Mouse (Mus musculus) embryonic facial prominence, embryonic 10.5 days (tissue): ENCODE measurements around the gene Aif1. TPM values are rescaled to one million over a fixed set of nuclear protein-coding genes. Genes with fewer than 3 reads are reported as not detected.
A peak's percentile ranks its signal among the peaks of the same experiment; 100 is the strongest.
"Not testable (repeated sequence)": the region's sequence is repeated elsewhere in the genome, so short reads cannot be mapped to it uniquely, and the experiment has no call there.

Experiments
- DNase-seq: peaks from one replicate; pipeline ENCODE4 v3.0.0-alpha.2; 2017; ENCODE audit warnings: low spot score
- H3K27ac ChIP-seq: fragments of 300-500 bp; sonication (generic); replicated peaks from 2 replicates; pipeline ENCODE4 v1.5.1; 2016; ENCODE audit warnings: mild to moderate bottlenecking
- H3K27me3 ChIP-seq: fragments of 300-500 bp; sonication (generic); replicated peaks from 2 replicates; pipeline ENCODE4 v1.6.1; 2016; ENCODE audit warnings: low read depth, mild to moderate bottlenecking; ENCODE audit not compliant: poor library complexity, severe bottlenecking
- H3K36me3 ChIP-seq: fragments of 300-500 bp; sonication (generic); replicated peaks from 2 replicates; pipeline ENCODE4 v1.6.1; 2016; ENCODE audit warnings: mild to moderate bottlenecking, moderate library complexity
- H3K4me1 ChIP-seq: fragments of 300-500 bp; sonication (generic); 2 replicates; pipeline ENCODE4 v1.6.1; 2016
- H3K4me3 ChIP-seq: fragments of 300-500 bp; sonication (generic); 2 replicates; pipeline ENCODE4 v1.5.1; 2016; ENCODE audit warnings: mild to moderate bottlenecking, moderate library complexity
- H3K9me3 ChIP-seq: fragments of 300-500 bp; sonication (generic); 2 replicates; pipeline ENCODE4 v1.6.1; 2016; ENCODE audit warnings: mild to moderate bottlenecking
- WGBS: fragments of 180-500 bp; shearing (Covaris S2); methylation state at CpG from one replicate; pipeline ENCODE4 v1.1.7; 2016; 5-methylcytosine and 5-hydroxymethylcytosine counted together
- polyA plus RNA-seq: library from polyadenylated mRNA; unstranded; fragments of >200 nt; fragmentation: Nextera tagmentation; extraction: Ambion mirVana; gene quantifications from 2 replicates; pipeline ENCODE4 v1.2.1, GENCODE M21; 2016

The Aif1 gene
- polyA plus RNA-seq, 1 experiment from 2014 or later: 3.9 TPM

- Histone ChIP-seq H3K9me3 (no peaks in the 10 kb centered on the region), H3K27ac (no peak within 1 kb of the TSS), H3K4me1 (peaks cover 23% of the 10 kb centered on the region), H3K27me3 (no peaks in the 10 kb centered on the region), H3K36me3 (peaks cover 34% of the 10 kb centered on the region), H3K4me3 (peak within 1 kb of the TSS; percentile 2; the same call in 1 of the 2 replicates)
- 83% methylated on average over 15 of the region's 15 CpGs for WGBS
- no peak for DNase-seq
Observed at GRCm38 (mm10) chr17:35131500-35132173, 44.2 kb downstream of the Aif1 start, which contains the start of gene Apom. TSS of gene Apom (minus strand) at chr17:35132050.

- H3K4me1 ChIP-seq: peaks cover 23% of the 10 kb centered on the region
- peaks cover 34% of the 10 kb centered on the region for H3K36me3 ChIP-seq
- H3K4me3 ChIP-seq: 0 out of 2 replicates have a peak overlapping the region, but pooled peaks have one; percentile 2
- WGBS: 92% methylated on average over 8 of the region's 8 CpGs
- no peak overlapping the region for H3K27ac ChIP-seq
- H3K9me3 ChIP-seq: no peaks in the 10 kb centered on the region
- H3K27me3 ChIP-seq: no peaks in the 10 kb centered on the region
- no peak for DNase-seq
Observed at GRCm38 (mm10) chr17:35131038-35131437, 44.8 kb downstream of the Aif1 start.

- WGBS: 70% methylated on average over 11 of the region's 11 CpGs
- H3K4me3 ChIP-seq: no peak overlapping the region
Observed at GRCm38 (mm10) chr17:35128996-35129395, 46.9 kb downstream of the Aif1 start.

GRCm38 (mm10) chr17:35127017-35127416 is 48.9 kb downstream of the Aif1 start:
- no peak for DNase-seq
- no peaks in the 10 kb centered on the region for H3K27me3 ChIP-seq
- 71% methylated on average over 13 of the region's 13 CpGs for WGBS
- peaks cover 43% of the 10 kb centered on the region for H3K4me1 ChIP-seq
- H3K4me3 ChIP-seq: peak overlapping the region; percentile 74
- H3K36me3 ChIP-seq: peaks cover 55% of the 10 kb centered on the region
- H3K27ac ChIP-seq: peak overlapping the region; percentile 90; the same call in 1 of the 2 replicates
- no peaks in the 10 kb centered on the region for H3K9me3 ChIP-seq

More at GRCm38 (mm10) chr17:35128996-35129395, 46.9 kb downstream of the Aif1 start:
- peaks cover 35% of the 10 kb centered on the region for H3K4me1 ChIP-seq
- H3K36me3 ChIP-seq: peaks cover 45% of the 10 kb centered on the region
- no peak overlapping the region for H3K27ac ChIP-seq
- H3K9me3 ChIP-seq: no peaks in the 10 kb centered on the region
- DNase-seq: no peak
- H3K27me3 ChIP-seq: no peaks in the 10 kb centered on the region

DNA sequence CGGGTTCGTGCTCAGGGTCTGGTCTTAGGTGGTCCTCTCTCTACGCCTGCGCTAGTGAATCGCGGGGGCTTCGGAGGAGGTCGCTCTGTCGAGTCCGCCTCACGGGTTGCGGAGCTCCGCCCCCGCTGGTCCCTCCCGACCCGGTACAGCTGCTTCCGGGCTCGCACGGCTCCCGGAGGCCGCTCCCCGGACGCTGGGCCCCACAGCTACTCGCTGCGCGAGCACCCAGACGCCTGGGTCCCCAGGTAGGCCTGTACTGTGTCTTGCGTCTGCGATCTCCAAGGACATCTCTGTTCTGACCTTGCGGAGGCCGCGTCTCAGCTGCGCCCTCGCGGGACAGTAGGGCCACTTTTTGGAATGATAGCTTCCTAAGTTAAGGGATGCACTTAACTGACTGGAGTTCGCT is 49.7 kb downstream of the Aif1 start, which contains the start of gene D17H6S53E:
D17H6S53E (plus strand) TSS at position 168 of the 406 bp plus-strand sequence.
- H3K9me3 ChIP-seq: no peaks in the 10 kb centered on the region
- H3K4me1 ChIP-seq: peaks cover 43% of the 10 kb centered on the region
- peaks cover 54% of the 10 kb centered on the region for H3K36me3 ChIP-seq
- peak within 1 kb of the TSS; percentile 90 for H3K27ac ChIP-seq
- no peaks in the 10 kb centered on the region for H3K27me3 ChIP-seq
- peak within 1 kb of the TSS; percentile 74 for H3K4me3 ChIP-seq
- DNase-seq: peak; percentile 83
- WGBS: under 1% methylated on average over 36 of the region's 36 CpGs

DNA sequence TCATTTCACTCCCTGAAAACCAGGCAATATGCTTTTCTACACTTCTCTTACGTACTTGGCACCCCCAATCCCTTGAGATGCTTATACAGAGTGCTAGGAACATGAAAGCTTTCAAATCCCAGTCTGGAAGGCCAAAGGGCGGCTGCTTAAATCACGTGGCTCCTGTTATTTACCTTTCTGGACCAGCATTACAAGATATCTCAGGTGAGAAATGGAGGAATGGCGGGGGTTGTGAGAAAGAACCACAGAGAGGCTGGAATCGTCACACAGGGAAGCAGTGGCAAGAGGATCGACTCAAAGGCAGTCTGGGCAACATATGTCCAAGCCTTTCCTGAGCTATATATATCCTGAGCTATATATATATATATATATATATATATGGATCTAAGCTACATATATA is 50.3 kb downstream of the Aif1 start:
- Histone ChIP-seq H3K4me1 (peaks cover 44% of the 10 kb centered on the region), H3K27ac (no peak overlapping the region), H3K27me3 (no peaks in the 10 kb centered on the region), H3K4me3 (peak overlapping the region; percentile 74), H3K36me3 (peaks cover 49% of the 10 kb centered on the region), H3K9me3 (no peaks in the 10 kb centered on the region)
- no peak for DNase-seq
- WGBS: 33% methylated on average over 6 of the region's 6 CpGs

DNA sequence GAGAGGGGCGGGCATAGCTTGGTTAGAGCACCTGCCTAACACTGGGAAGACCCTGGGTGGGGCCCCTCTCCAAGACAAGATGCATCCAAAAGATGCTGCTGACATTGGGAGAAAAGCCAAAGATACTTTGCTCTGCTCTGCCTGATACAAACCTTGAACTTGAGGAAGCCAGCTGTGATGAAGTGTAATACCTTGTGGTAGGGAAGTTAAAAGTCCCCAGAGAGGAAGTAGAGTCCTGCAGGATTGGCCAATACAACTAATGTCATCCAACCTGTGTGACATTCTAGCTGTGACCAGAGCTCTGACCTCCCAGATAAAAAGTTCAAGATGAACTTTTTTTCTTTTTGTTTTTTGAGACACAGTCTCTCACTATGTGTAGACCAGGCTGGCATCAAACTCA is 50.8 kb downstream of the Aif1 start:
- H3K4me3 ChIP-seq: peak overlapping the region; percentile 74; the same call in 1 of the 2 replicates
- WGBS: 98% methylated on average over 1 of the region's 1 CpGs

DNA sequence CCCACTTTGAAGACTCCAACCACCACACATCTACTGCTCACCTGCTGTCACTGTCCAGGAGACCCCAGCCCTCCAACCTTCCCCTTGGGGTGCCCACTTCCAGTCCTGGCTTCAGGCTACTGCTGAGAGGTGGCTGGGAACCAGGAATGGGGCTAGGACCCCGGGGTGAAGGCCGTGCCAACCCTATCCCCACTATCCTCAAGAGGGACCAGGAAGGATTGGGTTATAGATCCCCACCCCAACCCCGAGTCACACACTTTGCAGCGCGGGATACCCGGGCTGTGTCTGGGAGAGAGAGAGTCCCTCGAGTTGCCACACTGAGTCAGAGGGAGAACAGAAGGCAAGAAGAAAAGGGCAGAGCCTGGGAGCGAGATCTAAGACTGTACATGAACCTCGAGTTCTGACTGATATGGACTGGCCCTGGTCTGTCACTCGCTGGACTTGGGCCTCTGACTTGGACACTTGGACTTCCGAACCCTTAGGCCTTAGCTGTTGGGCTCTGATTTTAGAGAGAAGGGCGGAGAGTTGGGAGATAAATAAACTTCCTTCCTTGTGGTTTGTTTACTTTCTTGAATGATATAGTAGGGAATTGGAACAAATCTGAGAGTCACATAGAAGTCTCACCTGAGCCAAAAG is 51.5 kb downstream of the Aif1 start:
- WGBS: 92% methylated on average over 12 of the region's 12 CpGs
- not testable (repeated sequence) for H3K4me3 ChIP-seq
- peaks cover 53% of the 10 kb centered on the region for H3K4me1 ChIP-seq

More for the DNA sequence above, 50.8 kb downstream of the Aif1 start:
- no peaks in the 10 kb centered on the region for H3K9me3 ChIP-seq
- DNase-seq: no peak
- peaks cover 44% of the 10 kb centered on the region for H3K36me3 ChIP-seq
- no peak overlapping the region for H3K27ac ChIP-seq
- H3K4me1 ChIP-seq: peaks cover 49% of the 10 kb centered on the region
- no peaks in the 10 kb centered on the region for H3K27me3 ChIP-seq

GRCm38 (mm10) chr17:35123287-35123686 is 52.6 kb downstream of the Aif1 start:
- H3K9me3 ChIP-seq, H3K27ac ChIP-seq, H3K27me3 ChIP-seq, DNase-seq, H3K4me3 ChIP-seq: not testable (repeated sequence)
- 94% methylated on average over 9 of the region's 9 CpGs for WGBS
- Histone ChIP-seq H3K4me1 (peaks cover 49% of the 10 kb centered on the region), H3K36me3 (peaks cover 45% of the 10 kb centered on the region)

More for the DNA sequence above, 51.5 kb downstream of the Aif1 start:
- not testable (repeated sequence) for DNase-seq, H3K27me3 ChIP-seq, H3K9me3 ChIP-seq, H3K27ac ChIP-seq
- H3K36me3 ChIP-seq: peaks cover 43% of the 10 kb centered on the region

- Histone ChIP-seq H3K4me1 (peaks cover 39% of the 10 kb centered on the region), H3K9me3 (no peaks in the 10 kb centered on the region), H3K27me3 (no peaks in the 10 kb centered on the region), H3K27ac (peak within 1 kb of the TSS; percentile 90), H3K4me3 (peak within 1 kb of the TSS; percentile 98), H3K36me3 (peaks cover 50% of the 10 kb centered on the region)
- under 1% methylated on average over 19 of the region's 19 CpGs for WGBS
- peak; percentile 66 for DNase-seq
Observed at GRCm38 (mm10) chr17:35121871-35122303, 54.0 kb downstream of the Aif1 start, which contains the start of gene Csnk2b. TSS of gene Csnk2b (minus strand) at chr17:35122053.

DNA sequence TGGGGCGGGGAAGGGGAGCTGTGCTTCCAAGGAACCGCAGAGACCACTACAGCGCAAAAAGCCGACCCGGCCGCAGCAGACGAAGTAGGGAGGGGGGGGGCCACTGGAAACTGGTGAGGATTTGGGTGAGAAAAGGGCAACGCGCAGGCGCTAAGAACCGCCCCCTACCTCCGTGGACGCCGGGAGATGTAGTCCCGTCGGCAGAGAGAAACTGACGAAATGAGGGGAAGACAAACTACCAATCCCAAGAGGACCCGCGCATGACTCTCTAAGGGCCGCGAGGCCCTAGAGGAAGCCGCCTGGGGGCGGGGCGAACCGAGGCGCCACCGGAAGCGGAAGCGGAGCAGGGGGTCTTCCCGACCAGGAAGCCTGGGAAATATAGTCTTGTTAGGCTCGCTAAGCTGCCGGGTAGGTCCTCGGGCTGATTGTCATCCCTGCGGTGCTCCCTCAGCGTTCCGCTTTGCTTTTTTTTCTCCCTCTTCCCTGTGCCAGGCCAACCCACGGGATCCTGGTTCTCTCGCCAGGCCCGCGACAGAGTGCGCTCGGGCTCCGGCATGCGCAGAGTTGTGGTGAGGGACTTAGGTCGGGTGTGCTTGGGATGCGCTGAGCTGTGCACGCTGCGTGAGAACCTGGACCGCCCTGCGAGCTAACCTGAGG is 54.6 kb downstream of the Aif1 start, which contains the start of gene Gpank1:
Gpank1 (plus strand) TSS at position 313 of the 657 bp plus-strand sequence.
- no peaks in the 10 kb centered on the region for H3K9me3 ChIP-seq
- DNase-seq: peak; percentile 99
- H3K36me3 ChIP-seq: peaks cover 54% of the 10 kb centered on the region
- H3K4me3 ChIP-seq: peak within 1 kb of the TSS; percentile 98
- peak within 1 kb of the TSS; percentile 90 for H3K27ac ChIP-seq
- H3K4me1 ChIP-seq: peaks cover 33% of the 10 kb centered on the region
- under 1% methylated on average over 50 of the region's 50 CpGs for WGBS
- H3K27me3 ChIP-seq: no peaks in the 10 kb centered on the region
